Mouse (Mus musculus) kidney, postnatal 4 days (tissue): Measurements from ENCODE around the gene Timm44.
"Not testable (repeated sequence)": the region's sequence is repeated elsewhere in the genome, so short reads cannot be mapped to it uniquely, and the experiment has no call there.

Source experiments
- DNase-seq, 2 experiments: peaks; one replicate each; pipeline ENCODE4 v3.0.0; 2021; ENCODE audit warnings: mixed read lengths in 2 of 2

Gene Timm44

GRCm38 (mm10) chr8:4263105-4263791 lies 12.5 kb downstream of the Timm44 start:
- no peak for DNase-seq

- DNase-seq = no peak
Observed at GRCm38 (mm10) chr8:4259805-4260170, 15.9 kb downstream of the Timm44 start.

- DNase-seq = peak; percentile 98
Observed at GRCm38 (mm10) chr8:4259125-4259804, 16.4 kb downstream of the Timm44 start, which contains the start of gene Ctxn1. Ctxn1 (minus strand) TSS chr8:4259274.

GRCm38 (mm10) chr8:4258678-4259077 lies 17.0 kb downstream of the Timm44 start:
- DNase-seq = no peak

- DNase-seq = peak; percentile 90 to 92
Observed at GRCm38 (mm10) chr8:4258233-4258632, 17.5 kb downstream of the Timm44 start.

GRCm38 (mm10) chr8:4257350-4257749 lies 18.4 kb downstream of the Timm44 start:
- DNase-seq = no peak

- DNase-seq = peak in 1 of 2 experiments; percentile 20
Observed at GRCm38 (mm10) chr8:4256911-4257310, 18.8 kb downstream of the Timm44 start.

GRCm38 (mm10) chr8:4255471-4255870 lies 20.2 kb downstream of the Timm44 start:
- not testable (repeated sequence) for DNase-seq

GRCm38 (mm10) chr8:4254001-4254400 lies 21.7 kb downstream of the Timm44 start:
- peak; percentile 71 to 84 for DNase-seq

GRCm38 (mm10) chr8:4252934-4253841 lies 22.5 kb downstream of the Timm44 start, which contains the start of gene Snapc2:
Snapc2 (plus strand) TSS chr8:4253080.
- DNase-seq = peak; percentile 99

- no peak for DNase-seq
Observed at GRCm38 (mm10) chr8:4252116-4252760, 23.5 kb downstream of the Timm44 start.

- peak; percentile 92 to 94 for DNase-seq
Observed at GRCm38 (mm10) chr8:4250306-4250970, 25.3 kb downstream of the Timm44 start.

- peak; percentile 82 to 84 for DNase-seq
Observed at GRCm38 (mm10) chr8:4249213-4249612, 26.5 kb downstream of the Timm44 start.

GRCm38 (mm10) chr8:4247951-4248540 lies 27.7 kb downstream of the Timm44 start, which contains the start of gene Tgfbr3l:
Tgfbr3l (plus strand) TSS chr8:4248214.
- DNase-seq = no peak

- DNase-seq = no peak
Observed at GRCm38 (mm10) chr8:4247241-4247640, 28.5 kb downstream of the Timm44 start.

- no peak for DNase-seq
Observed at GRCm38 (mm10) chr8:4245737-4246136, 30.0 kb downstream of the Timm44 start.

- DNase-seq = no peak
Observed at GRCm38 (mm10) chr8:4245061-4245460, 30.7 kb downstream of the Timm44 start.

GRCm38 (mm10) chr8:4239193-4239890 lies 36.4 kb downstream of the Timm44 start:
- no peak for DNase-seq

- DNase-seq = peak; percentile 100
Observed at GRCm38 (mm10) chr8:4238434-4239192, 37.1 kb downstream of the Timm44 start, which contains the start of the genes Map2k7 and Gm49320. Map2k7 (plus strand) TSS chr8:4238740. Gm49320 (plus strand) TSS chr8:4238865.
